Mouse (Mus musculus): ENCODE results near the gene Add1.

Add1 gene

GRCm38 (mm10) chr5:34607100-34607880 is 33.8 kb downstream of the Add1 start:
- DNase-seq (ENCODE audit: low read depth): no peak

- no peak for DNase-seq (ENCODE audit: low read depth)
Observed at GRCm38 (mm10) chr5:34608226-34608625, 34.8 kb downstream of the Add1 start.

- no peak for DNase-seq (ENCODE audit: low read depth)
Observed at GRCm38 (mm10) chr5:34609966-34610365, 36.5 kb downstream of the Add1 start.

- no peak for DNase-seq (ENCODE audit: low read depth)
Observed at GRCm38 (mm10) chr5:34632996-34633395, 59.5 kb downstream of the Add1 start.

- DNase-seq (ENCODE audit: low read depth): no peak
Observed at GRCm38 (mm10) chr5:34633641-34634040, 60.2 kb downstream of the Add1 start.

GRCm38 (mm10) chr5:34634746-34635400 is 61.4 kb downstream of the Add1 start:
- no peak for DNase-seq (ENCODE audit: low read depth)

GRCm38 (mm10) chr5:34635665-34636192 is 62.3 kb downstream of the Add1 start:
- DNase-seq (ENCODE audit: low read depth): peak; percentile 27

GRCm38 (mm10) chr5:34636481-34637287 is 63.2 kb downstream of the Add1 start, which contains the start of gene Mfsd10:
Gene Mfsd10 (minus strand): TSS chr5:34637212.
- DNase-seq (ENCODE audit: low read depth): peak; percentile 85

- DNase-seq (ENCODE audit: low read depth): no peak
Observed at GRCm38 (mm10) chr5:34637591-34638156, 64.2 kb downstream of the Add1 start.

- no peak for DNase-seq (ENCODE audit: low read depth)
Observed at GRCm38 (mm10) chr5:34641991-34642390, 68.5 kb downstream of the Add1 start.

- DNase-seq (ENCODE audit: low read depth): peak; percentile 80
Observed at GRCm38 (mm10) chr5:34642932-34643331, 69.5 kb downstream of the Add1 start.

- peak; percentile 86 for DNase-seq (ENCODE audit: low read depth)
Observed at GRCm38 (mm10) chr5:34647581-34647980, 74.1 kb downstream of the Add1 start.

GRCm38 (mm10) chr5:34652961-34653360 is 79.5 kb downstream of the Add1 start:
- DNase-seq (ENCODE audit: low read depth): no peak

- no peak for DNase-seq (ENCODE audit: low read depth)
Observed at GRCm38 (mm10) chr5:34654881-34655280, 81.4 kb downstream of the Add1 start.

GRCm38 (mm10) chr5:34657556-34657955 is 84.1 kb downstream of the Add1 start:
- DNase-seq (ENCODE audit: low read depth): no peak

GRCm38 (mm10) chr5:34659686-34660590 is 86.5 kb downstream of the Add1 start, which contains the start of the genes Nop14 and Grk4:
Gene Nop14 (minus strand): TSS chr5:34660148.
Gene Grk4 (plus strand): TSS chr5:34660379.
- DNase-seq (ENCODE audit: low read depth): peak; percentile 99

GRCm38 (mm10) chr5:34660591-34661130 is 87.2 kb downstream of the Add1 start:
- DNase-seq (ENCODE audit: low read depth): no peak

- DNase-seq (ENCODE audit: low read depth): no peak
Observed at GRCm38 (mm10) chr5:34661909-34662308, 88.4 kb downstream of the Add1 start.

- peak; percentile 5 for DNase-seq (ENCODE audit: low read depth)
Observed at GRCm38 (mm10) chr5:34663231-34663630, 89.8 kb downstream of the Add1 start.

GRCm38 (mm10) chr5:34669493-34669892 is 96.0 kb downstream of the Add1 start:
- DNase-seq (ENCODE audit: low read depth): peak; percentile 20

All from naive thymus-derived CD4-positive, alpha-beta T cell, adult 2 months (primary cell).